Mouse (Mus musculus): ENCODE results near the gene Slco1a1. TPM values are rescaled to one million over a fixed set of nuclear protein-coding genes. Genes with fewer than 3 reads are reported as not detected.

Slco1a1 gene
- polyA plus RNA-seq, 1 experiment from 2014 or later, result not detected

Other genes with a start within 250 kb of the Slco1a1 start
- not detected in 2 replicates for gene Gm5724, start 173.2 kb downstream of the Slco1a1 start, polyA plus RNA-seq (2014; fragmentation: Nextera tagmentation; extraction: Ambion mirVana)
- not detected in 2 replicates for gene Slco1a4, start 90.8 kb downstream of the Slco1a1 start, polyA plus RNA-seq (2014; fragmentation: Nextera tagmentation; extraction: Ambion mirVana)
- gene Gm6614, start 64.5 kb upstream of the Slco1a1 start, polyA plus RNA-seq (2014; fragmentation: Nextera tagmentation; extraction: Ambion mirVana), result 0.07 and 0.28 TPM in 2 replicates

All from limb, embryonic 11.5 days (tissue).